Mouse (Mus musculus): ENCODE results near the gene Optn.

- TF ChIP-seq GATA1 (IDR thresholded peaks at IDR 0.05; ENCODE audit: low read length) = no peak
- TF ChIP-seq TAL1 (IDR thresholded peaks at IDR 0.05; ENCODE audit: low read length) = no peak
Measured at GRCm38 (mm10) chr2:4998905-4999304, 64.9 kb downstream of the Optn start.

Data from erythroblast, embryonic 14.5 days (primary cell).